Mouse (Mus musculus): Measurements from ENCODE around the gene Dis3.
A peak's percentile ranks its signal among the peaks of the same experiment; 100 is the strongest.

- TF ChIP-seq POLR2A (IDR thresholded peaks at IDR 0.05; ENCODE audit: insufficient read depth, low read depth, low read length) = peak; percentile 43; the same call in 1 of the 2 replicates
- no peak for TF ChIP-seq CTCF (IDR thresholded peaks at IDR 0.05)
- no peak for TF ChIP-seq EP300 (IDR thresholded peaks at IDR 0.05; ENCODE audit: insufficient read depth, low read depth, low read length)
Measured at GRCm38 (mm10) chr14:99046031-99046781, 53.4 kb downstream of the Dis3 start, which contains the start of the genes Mzt1 and Bora.

Data from heart, adult 2 months (tissue).